Mouse (Mus musculus): Measurements from ENCODE around the gene Cdc42bpa. TPM values are rescaled to one million over a fixed set of nuclear protein-coding genes. Genes with fewer than 3 reads are reported as not detected.

The Cdc42bpa gene
- polyA plus RNA-seq, 1 experiment from 2014 or later = 18.5 TPM

Other genes with a start within 250 kb of the Cdc42bpa start
- gene Kif28, start 215.2 kb upstream of the Cdc42bpa start, polyA plus RNA-seq (2015; fragmentation: Nextera tagmentation; extraction: Ambion mirVana) = not detected in 2 replicates
- gene Gm10518, start 157.1 kb upstream of the Cdc42bpa start, polyA plus RNA-seq (2015; fragmentation: Nextera tagmentation; extraction: Ambion mirVana) = 0.21 TPM in 1 of 2 replicates, not detected in the other
- 23.4 and 28.8 TPM in 2 replicates for gene Ahctf1, start 156.8 kb upstream of the Cdc42bpa start, polyA plus RNA-seq (2015; fragmentation: Nextera tagmentation; extraction: Ambion mirVana)
- 18.4 and 18.6 TPM in 2 replicates for gene Coq8a, start 239.1 kb downstream of the Cdc42bpa start, polyA plus RNA-seq (2015; fragmentation: Nextera tagmentation; extraction: Ambion mirVana)

All from kidney, embryonic 15.5 days (tissue).